Mouse (Mus musculus) E14TG2a.4 (cell line): Measurements from ENCODE around the gene Setd1b.

Experiments used
- CTCF ChIP-seq: conservative IDR thresholded peaks from 2 replicates; pipeline ENCODE4 v1.5.1; 2014; ENCODE audit warnings: low read length
- NANOG ChIP-seq: IDR thresholded peaks from 2 replicates; pipeline ENCODE4 v1.6.1; 2014; ENCODE audit warnings: borderline replicate concordance, low read length, mixed read lengths

DNA sequence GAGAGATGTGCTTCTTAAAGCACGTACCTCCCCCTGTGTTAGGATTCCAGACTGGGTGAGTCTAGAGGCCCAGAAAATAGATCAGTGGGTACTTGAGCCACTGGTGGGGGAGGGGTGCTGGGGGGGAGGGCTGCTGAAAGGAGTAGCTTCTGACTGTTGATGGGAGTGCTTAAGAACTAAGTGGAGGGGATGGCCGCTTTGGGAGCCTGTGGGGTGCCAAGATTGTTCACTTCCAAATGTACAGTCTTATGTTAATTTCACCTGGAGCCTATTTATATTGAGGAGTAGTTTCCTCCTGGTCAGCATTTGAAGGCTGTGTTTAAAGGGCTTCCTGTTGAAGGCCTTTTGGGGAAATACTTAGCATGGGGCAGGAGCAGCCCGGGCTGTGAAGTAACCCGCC, 16.0 kb downstream of the Setd1b start:
- TF ChIP-seq CTCF: no peak
- peak; percentile 99 for TF ChIP-seq NANOG
